Mouse (Mus musculus) brown adipose tissue, adult 24 weeks (tissue): Measurements from ENCODE around the gene Cd109. TPM values are rescaled to one million over a fixed set of nuclear protein-coding genes. Genes with fewer than 3 reads are reported as not detected.

Source experiments
- H3K27ac ChIP-seq: fragments of 200-500 bp; replicated peaks from 2 replicates; pipeline ENCODE4 v1.5.1; 2012; ENCODE audit warnings: low read depth, mild to moderate bottlenecking, low read length
- H3K4me1 ChIP-seq: fragments of 200-500 bp; 2 replicates; pipeline ENCODE4 v1.6.1; 2012; ENCODE audit warnings: low read length, mixed read lengths; ENCODE audit not compliant: control insufficient read depth, insufficient read depth, insufficient read length
- H3K4me3 ChIP-seq: fragments of 200-500 bp; 2 replicates; pipeline ENCODE4 v1.5.1; 2012; ENCODE audit warnings: low read depth, mild to moderate bottlenecking, low read length, moderate library complexity; ENCODE audit not compliant: insufficient read depth
- polyA plus RNA-seq: library from polyadenylated mRNA; stranded (reverse); fragments of >200 nt; gene quantifications from 2 replicates; pipeline ENCODE4 v1.2.4, GENCODE M21; 2012; ENCODE audit not compliant: missing spikeins, insufficient read depth, insufficient read length

Cd109 gene
- polyA plus RNA-seq, 1 experiment = 0.71 TPM

DNA sequence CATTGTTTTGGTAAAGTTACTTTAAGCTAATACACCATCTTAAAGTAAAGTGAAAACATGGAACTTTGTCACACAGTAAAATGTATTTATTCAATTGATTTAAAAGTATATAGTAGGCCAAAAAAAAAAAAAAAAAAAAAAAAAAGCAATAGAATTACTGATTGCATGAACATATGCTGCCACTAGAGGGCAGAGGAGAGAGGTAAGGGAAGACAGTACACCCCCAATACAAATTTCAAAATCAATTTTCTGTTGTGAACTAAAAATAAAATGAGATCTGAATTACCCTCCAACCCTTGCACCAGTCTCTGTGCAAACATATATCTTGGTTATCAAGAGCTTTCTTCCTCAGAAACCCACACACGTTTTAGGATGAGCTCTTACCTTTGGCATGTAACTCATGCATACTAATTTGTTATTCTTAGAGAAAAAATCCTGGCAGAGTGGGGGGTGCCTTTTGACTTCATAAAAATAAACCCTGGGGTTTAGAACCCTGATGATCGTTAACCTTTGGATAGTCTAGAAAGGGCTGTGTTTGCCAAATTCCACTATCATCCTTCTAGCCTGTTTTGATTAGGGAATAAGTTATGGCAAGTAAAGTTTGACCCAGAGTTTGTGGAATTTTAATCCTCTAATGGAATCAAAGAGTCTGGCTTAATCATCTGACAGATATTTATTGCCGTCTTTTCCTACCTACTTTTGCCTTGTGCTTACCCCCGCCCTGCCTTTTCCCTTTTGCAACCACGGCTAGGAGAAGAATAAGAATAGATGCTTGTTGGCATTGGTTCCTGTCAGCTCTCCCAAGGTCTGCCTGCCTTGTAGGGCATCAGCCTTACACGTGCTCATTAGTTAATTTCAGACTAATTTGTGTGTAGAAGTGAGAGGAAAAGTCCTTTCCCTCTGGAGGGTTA lies 105.8 kb downstream of the Cd109 start:
- Histone ChIP-seq H3K4me3 (no peak overlapping the region), H3K27ac (no peak overlapping the region), H3K4me1 (no peaks in the 10 kb centered on the region)

DNA sequence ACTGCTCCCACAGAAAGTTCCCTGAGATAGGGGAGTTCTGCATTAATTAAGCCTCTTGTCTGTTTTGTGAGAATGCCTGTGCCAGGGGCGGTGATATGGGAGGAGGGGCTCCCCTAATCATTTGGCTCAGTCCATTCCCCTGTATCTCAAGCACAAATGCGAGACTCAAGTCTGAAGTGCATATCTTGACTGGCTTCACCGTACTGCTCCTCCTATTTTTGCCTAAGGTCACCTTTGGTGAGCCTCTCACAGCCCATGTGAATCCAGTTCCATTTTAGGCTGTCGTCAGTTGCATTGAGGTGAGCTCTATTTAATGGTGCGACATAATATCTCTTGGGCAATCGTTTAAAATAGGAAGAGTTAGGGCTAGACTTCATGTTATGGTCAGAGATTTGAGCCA lies 116.6 kb downstream of the Cd109 start:
- Histone ChIP-seq H3K4me3 (no peak overlapping the region), H3K4me1 (no peaks in the 10 kb centered on the region), H3K27ac (no peak overlapping the region)

DNA sequence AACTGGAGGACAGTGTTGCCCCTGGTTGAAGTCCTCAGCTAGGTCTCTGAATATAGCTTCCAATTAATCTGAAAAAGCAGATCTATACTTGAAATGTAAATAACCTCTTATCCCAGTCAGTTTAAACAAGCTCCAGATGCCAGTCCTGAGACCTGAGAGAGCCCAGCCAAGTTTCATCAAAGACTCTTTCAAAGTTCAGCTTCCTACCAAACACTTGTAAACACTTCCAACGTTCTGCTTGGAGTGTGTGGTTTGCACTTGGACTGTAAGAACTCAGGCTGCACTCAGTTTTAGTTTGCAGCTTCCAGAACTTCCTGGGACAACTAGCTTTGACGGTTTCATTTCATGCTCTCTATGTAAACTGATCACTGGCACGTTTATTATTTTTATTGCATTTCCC lies 120.2 kb downstream of the Cd109 start:
- Histone ChIP-seq H3K4me1 (no peaks in the 10 kb centered on the region), H3K4me3 (no peak overlapping the region), H3K27ac (no peak overlapping the region)

DNA sequence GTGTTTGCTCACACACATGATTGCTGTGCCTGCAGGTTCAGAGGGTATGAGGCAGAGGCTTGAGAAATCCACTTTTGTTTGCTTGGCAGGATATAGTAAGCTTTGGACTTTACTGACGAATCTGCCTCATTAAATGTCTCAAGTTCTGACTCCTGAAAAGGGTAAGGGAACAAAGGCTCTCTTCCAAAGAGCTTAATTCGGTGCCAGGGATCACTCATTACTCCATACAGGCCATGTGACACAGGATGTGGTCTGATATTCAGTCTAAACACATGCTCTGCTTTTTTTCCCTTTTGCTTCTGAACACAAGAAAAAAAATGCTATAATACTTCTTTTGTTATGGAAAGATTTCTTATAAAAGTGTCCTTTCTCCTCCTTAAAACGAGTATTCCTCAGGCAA lies 126.7 kb downstream of the Cd109 start:
- Histone ChIP-seq H3K27ac (no peak overlapping the region), H3K4me1 (no peaks in the 10 kb centered on the region), H3K4me3 (no peak overlapping the region)

DNA sequence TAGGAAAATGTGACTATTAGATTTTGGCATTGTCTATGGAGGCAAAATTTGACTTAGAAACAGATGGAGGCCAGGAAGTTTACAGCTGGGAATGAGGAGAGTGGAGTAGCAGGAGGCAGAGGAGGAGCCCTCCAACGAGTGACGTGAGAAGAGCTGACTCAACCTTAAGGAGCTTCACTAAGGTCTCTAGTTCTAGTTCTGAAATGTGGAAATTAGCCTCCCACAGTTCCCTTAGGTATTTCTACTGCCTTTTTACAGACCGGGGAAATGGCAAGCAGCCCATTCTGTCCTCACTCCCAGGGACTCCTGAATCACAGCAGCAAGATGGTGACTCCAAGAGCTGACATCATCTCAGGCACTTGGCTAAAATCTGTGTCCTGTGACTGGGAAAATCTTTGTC lies 134.9 kb downstream of the Cd109 start:
- H3K27ac ChIP-seq = no peak overlapping the region
- H3K4me3 ChIP-seq = no peak overlapping the region

More for the DNA sequence above, 134.9 kb downstream of the Cd109 start:
- no peaks in the 10 kb centered on the region for H3K4me1 ChIP-seq

Other genes starting within 250 kb of the Cd109 start
- gene Dppa5a, start 247.4 kb upstream of the Cd109 start, polyA plus RNA-seq = not detected in 2 replicates
- gene Ooep, start 236.8 kb upstream of the Cd109 start, polyA plus RNA-seq = not detected in 2 replicates
- gene Ddx43, start 219.8 kb upstream of the Cd109 start, polyA plus RNA-seq = not detected in 2 replicates
- 0.32 and 0.67 TPM in 2 replicates for gene Cgas, start 172.3 kb upstream of the Cd109 start, polyA plus RNA-seq
- 42.2 and 44.6 TPM in 2 replicates for gene Mto1, start 167.3 kb upstream of the Cd109 start, polyA plus RNA-seq
- gene Gm17324, start 166.8 kb upstream of the Cd109 start, polyA plus RNA-seq = not detected in 2 replicates
- 3,256 and 3,366 TPM in 2 replicates for gene Eef1a1, start 126.4 kb upstream of the Cd109 start, polyA plus RNA-seq
- gene Slc17a5, start 27.5 kb upstream of the Cd109 start, polyA plus RNA-seq = 3.5 and 4.4 TPM in 2 replicates